Mouse (Mus musculus): ENCODE data around the gene Klf8.
A peak's percentile ranks its signal among the peaks of the same experiment; 100 is the strongest.
"Not testable (repeated sequence)": the region's sequence is repeated elsewhere in the genome, so short reads cannot be mapped to it uniquely, and the experiment has no call there.

Klf8 gene

DNA sequence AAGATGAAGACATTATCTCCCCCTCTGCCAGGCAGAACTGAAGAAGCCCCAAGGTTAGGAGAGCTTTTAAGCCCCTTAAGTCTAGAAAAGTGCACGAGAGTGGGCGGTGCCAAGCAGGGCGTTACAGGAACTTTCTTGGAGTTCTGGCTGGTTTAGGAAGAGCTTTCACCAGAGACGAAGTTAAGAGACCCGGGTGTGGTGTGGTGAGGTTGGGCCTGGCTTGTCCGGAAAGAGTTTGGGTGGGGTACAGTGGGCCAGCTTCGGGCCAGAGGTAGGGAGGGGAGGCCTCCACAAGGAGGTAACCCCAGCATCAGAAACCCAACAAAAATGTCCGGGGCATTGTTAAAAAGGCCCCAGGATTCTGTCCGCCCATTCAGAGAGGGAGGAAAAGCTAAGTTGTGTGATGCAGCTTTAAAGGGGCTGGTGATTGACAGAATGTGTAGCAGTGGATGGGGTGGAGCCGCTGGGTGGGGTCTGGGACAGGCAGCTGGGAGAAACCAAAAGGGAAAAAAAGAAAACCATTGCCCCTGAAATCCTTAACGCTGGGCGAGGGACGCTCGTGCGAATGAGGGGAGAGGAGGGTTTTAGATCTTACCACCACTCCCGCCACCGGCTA, at the start of gene Klf8:
TSS of gene Klf8 (plus strand) at position 163 of the 616 bp plus-strand sequence.
- DNase-seq (ENCODE audit: low read depth, low spot score) = no peak

DNA sequence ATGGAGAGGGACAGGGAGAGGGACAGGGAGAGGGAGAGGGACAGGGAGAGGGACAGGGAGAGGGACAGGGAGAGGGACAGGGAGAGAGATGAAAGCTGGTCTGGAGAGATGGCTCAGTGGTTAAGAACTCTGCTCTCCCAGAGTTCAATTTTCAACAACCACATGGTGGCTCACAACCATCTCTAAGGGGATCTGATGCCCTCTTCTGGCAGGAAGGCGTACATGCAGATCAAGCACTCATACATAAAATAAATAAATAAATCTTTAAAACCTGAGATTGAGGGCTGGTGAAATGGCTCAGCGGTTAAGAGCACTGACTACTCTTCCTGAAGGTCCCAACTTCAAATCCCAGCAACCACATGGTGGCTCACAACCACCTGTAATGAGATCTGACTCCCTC, 38.1 kb upstream of the Klf8 start:
- peak; percentile 3 for DNase-seq (ENCODE audit: low read depth, low spot score)

DNA sequence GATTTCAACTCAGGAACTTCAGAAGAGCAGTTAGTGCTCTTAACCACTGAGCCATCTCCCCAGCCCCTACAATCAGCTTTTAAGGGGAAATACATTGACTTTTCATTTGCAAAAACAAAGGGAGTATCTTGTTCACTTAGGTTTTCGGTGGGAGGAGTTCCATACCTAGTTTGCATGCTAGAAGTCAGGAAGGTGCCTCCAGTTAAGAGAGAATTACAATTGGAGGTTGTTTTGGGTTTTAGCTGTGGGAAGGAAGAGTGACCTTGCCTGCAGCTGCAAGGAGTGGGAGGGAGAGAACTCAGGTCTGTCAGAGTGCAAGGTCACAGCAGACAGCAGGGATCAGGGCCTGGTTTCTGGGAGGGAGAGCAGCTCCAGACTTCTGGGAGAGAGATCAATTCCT, 26.2 kb upstream of the Klf8 start:
- DNase-seq (ENCODE audit: low read depth, low spot score) = no peak

DNA sequence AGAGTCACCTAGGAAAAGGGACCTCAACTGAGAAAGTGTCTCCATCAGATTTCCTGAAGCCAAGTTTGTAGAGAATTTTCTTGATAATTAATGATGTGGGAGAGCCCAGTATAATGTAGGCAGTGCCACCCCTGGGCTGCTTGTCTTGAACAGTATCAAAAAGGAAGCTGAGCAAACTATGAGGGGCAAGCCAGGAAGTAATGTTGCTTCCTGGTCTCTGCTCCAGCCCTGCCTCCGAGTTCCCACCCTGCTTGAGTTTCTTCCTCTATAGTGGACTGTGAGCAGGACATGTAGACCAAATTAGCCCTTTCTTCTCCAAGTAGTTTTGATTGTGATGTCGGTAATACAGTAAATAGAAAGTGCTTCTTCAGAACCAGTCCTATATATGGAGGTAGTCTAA, 6.0 kb upstream of the Klf8 start:
- DNase-seq (ENCODE audit: low read depth, low spot score) = no peak

DNA sequence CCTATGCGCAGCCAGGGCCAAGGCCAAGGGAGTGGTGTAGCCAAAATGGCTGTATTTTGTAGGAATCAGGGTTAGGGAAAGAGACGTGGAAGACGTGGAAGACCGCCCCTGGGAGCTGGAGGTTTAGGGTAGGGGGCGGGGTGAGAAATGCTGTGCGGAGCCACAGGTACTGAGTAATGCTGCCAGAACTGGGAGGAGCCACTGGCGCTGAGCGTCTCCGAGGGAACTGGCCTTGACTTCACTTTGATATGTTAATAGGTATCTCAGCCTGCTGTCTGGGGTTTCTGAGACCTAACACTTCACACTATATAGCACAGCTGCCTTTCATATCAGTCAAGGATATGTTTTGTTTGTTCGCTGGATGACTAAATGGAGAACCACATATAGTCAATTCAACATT, 4.0 kb upstream of the Klf8 start:
- no peak for DNase-seq (ENCODE audit: low read depth, low spot score)

DNA sequence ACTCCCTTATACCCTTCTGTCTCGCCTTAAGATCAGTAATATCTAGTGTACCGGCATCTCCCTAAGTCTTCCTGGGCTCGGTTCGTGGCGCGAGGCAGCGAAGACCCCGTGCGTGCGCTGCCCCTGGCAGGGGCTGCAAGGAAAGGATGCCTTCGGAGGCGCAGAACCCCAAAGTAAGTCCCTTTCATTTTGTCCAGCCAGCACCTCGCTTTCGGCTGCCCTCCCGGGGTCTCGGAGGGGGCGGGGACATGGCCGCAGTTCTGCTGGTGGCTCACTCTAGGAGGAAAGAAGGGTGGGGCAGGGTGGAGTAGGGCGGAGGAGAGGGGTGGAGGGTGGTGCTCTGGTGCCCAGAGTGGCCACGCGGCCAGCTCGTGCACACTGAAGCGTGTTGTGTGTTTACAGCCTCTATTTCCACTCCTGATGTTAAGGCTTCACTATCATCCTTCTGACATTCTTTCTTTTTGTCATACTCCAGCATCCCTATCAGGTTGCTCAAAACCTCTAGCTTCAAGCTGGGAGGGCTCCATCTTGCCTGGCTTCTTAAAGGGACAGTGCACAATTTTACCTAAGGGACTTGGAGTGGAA, 746 bp downstream of the Klf8 start:
- DNase-seq (ENCODE audit: low read depth, low spot score) = peak; percentile 17

DNA sequence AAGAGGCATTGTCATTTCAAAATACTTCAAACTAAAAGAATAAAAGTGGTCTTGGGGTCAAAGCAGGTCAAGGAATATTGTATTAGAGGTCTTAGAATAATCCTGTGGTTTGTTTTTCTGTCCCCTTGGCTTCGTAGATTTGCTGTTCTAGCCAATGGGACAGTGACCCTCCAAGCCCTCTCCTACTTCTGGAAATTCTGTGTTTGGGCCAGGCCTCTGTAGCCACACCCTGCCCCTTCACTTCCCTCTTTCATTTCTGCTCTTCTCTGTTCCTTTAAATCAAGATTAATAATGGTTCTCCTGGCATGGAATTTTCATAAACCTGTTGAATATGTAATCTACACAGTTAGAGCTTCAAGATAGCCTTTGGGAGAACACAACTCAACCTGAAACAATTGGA, 17.0 kb downstream of the Klf8 start:
- DNase-seq (ENCODE audit: low read depth, low spot score) = no peak

DNA sequence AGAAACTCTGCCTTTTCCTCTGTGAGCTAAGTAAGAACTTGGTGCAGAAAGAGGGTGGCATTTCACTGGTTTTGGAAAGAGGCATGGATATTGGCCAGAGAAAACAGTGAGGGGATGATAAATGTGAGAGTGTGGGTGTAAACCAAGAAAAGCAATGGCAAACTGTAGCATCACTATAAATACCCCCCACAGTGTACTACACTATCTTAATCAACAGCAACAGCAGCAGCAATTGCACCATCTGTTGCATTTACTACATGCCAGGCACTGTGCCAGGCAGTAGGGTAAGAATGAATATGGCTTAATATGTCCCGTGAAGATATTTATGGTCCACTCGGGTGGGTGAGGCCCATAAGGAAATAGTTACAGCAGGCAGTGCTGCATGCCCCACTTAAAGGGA, 18.2 kb downstream of the Klf8 start:
- no peak for DNase-seq (ENCODE audit: low read depth, low spot score)

DNA sequence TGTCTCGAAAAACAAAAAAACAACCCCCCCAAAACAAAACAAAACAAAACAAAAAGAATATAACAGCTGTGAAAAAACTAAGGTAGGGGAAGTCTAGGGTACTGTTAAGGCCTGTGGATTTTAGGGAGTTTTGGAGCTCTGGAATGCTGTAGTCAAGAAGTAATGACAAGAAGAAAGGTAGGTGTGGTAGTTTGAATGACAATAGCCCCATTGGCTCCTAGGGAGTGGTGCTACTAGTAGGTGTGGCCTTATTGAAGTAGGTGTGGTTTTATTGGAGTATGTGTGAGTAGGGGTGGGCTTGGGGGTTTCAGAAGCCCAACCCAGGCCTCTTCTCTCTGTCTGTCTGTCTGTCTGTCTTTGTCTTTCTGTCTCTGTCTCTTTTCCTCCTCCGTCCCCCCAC, 44.9 kb downstream of the Klf8 start:
- no peak for DNase-seq (ENCODE audit: low read depth, low spot score)

DNA sequence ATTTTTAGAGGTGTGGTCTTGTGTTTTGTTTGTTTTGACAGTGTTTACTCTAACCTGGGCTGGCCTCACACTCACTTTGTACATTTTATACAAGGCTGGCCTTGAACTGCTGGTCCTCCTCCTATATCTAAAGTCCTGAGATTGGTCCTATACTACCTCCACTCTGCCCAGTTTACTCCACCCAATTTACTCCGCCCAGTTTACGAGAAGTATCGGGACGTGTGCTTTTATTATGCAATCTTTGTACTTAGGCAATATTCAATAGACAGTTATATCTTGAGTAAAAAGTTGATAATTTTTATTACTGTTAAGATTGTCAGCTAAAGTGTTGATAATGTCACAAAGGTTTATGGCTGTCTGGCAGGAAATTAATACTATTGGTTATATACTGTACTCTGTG, 74.1 kb downstream of the Klf8 start:
- no peak for DNase-seq (ENCODE audit: low read depth, low spot score)

DNA sequence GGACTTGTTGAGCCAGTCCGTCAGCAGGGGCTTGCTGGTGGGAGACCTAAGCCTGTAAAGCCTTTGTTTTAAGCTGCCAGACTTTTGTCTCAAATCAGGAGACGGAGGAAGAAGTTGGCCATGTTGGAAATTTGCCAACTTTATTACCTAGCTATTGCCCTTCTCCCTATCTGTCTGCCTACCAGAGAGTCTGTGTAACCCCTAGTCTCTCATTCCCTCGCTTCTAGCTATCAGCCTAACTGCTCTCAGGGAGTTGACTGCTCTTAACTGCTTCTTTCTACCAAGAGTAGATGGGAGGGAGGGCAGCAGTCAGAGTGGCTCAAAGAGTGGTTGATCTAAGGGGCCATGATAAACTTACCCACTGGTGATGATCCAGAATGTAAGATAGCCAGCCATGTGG, 85.8 kb downstream of the Klf8 start:
- DNase-seq (ENCODE audit: low read depth, low spot score) = no peak

DNA sequence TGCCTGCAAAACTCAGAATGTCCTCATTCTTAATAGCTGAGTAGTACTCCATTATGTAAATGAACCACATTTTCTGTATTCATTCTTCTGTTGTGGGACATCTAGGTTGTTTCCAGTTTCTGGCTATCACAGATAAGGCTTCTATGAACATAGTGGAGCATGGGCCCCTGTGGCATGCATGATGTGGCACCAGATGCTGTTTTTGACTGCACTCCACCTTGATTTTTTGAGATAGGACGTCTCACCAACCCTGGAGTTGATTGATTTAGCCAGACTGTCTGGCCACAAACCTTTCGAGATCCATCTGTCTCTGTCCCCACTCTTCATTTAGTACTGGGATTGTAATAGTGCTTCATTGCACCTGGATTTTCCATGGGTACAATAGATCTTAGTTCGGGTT, 96.9 kb downstream of the Klf8 start:
- not testable (repeated sequence) for DNase-seq (ENCODE audit: low read depth, low spot score)

DNA sequence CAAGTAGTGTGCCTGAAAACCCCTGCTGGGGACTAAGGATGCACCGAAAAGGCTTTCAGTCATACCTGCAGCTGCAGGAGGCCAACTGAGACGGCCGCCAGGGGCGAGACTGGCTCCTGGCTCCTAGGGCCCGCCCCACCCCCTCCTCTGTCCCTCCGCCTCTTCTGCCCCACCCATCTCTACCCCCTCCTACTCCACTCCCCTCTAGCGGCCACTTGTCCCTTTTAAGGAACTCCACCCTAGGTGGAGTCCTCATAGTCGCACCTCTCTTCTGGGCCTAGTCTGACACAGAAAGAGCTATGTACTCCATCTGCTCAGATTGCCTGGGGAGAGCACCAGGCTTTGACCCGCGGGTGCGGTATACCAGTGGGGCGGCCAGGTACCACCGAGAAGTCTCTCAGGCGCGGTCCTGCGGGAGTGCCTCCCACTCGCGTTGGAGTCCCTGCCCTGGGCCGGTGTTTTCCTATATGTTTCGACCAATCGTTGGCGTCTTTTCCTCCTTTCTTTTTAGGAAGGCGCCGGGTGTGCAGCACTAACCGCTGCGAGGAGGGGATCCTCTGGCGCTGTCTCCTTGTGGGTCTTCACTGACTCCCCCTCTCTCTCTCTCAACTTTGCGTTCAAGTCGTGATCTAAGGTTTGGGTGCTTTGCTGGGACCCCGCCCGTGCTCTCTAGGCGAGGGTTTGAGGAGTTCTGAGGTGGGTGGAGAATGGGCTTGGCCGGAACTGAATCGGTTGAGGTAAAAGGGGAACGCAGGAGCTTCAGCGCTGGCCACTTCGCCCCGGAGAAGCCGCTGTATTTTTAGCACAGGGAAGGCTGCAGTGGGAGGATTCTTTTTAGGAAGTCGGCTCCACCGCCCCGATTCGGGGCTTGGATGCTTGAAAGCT, 122.3 kb downstream of the Klf8 start:
- peak; percentile 7 for DNase-seq (ENCODE audit: low read depth, low spot score)

DNA sequence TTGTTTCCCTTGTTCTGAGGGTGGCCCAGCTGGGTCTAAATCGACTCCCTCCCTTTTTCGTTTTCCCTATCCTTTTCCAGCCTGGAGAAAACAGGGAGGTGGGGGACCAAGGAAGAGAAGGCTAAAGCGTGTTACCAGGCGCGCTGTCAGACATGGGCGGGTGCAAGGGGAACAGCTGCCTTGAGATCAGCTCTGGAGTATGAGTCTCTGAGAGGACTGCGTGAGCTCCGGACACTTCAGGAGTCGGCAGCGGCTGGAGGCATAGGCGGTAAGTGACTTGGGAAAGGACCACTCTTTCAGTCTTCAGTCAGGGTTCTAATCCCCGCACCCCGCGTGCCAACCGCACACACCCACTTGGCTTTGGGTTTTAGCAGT, 122.9 kb downstream of the Klf8 start:
- peak; percentile 4 for DNase-seq (ENCODE audit: low read depth, low spot score)

DNA sequence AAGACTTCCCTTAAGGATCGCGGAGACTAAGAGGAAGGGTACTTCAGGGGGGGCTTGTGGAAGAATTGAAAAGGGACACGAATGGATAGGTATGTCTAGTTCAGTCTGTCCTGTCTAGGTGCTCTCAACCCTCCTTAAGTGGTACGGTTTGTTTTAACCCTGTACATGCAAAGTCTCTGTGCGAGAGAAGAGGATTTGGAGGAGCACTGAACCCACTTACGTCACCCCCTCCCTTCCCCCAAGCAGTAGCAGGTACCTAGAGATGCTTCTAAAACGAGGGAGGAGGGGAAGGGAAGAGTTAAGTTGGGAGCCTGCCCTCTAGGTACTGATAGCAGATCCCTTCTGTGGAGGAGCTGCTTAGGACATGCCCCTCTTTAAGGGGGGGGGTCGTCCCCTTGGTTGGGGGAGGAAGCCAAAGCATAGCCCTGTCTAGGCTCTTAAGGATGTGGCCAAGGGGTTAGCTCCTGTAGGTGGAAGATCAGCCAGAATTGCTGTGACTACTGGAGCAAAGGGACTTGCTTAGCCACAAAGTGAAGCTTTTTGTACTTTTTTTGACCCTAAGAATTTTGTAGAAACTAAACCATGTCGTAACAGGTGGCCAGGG, 123.5 kb downstream of the Klf8 start:
- no peak for DNase-seq (ENCODE audit: low read depth, low spot score)

DNA sequence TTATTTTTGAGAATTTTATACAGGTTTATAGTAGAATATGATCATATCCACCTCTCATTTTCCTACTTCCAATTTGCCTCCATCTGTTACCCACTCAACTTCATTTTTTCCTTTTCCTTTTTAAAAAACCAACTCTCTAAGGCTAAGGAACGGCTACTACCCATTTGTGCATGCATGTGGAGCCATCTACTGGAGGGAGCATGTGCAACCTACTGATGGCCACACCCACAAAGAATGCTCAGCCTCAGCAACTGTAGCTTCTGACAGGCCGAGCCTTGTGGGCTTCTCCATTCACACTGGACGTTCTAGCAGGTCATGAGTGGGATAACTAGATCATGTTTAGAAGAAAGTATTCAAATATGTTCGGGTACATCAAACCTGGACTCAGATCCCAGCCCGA, 129.5 kb downstream of the Klf8 start:
- DNase-seq (ENCODE audit: low read depth, low spot score) = peak; percentile 13

DNA sequence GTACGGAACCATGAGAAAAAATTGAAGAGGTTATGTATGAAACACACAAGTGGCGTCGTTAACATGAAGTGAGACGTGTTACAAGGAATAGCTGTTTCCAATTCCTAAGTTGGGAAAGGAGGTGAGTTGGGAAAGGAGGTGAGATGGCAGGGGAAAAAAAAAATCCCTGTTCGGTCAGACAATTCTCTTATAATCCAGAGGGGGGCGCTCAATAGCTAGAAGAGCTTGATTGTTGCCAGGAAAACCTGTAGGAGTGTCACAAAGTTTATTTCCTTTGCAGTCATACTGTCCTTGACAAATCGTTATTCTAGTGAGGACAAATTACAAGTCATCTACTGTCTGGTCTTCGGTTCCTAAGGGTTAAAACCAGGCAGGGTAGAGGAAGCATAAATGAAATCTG, 132.5 kb downstream of the Klf8 start:
- peak; percentile 7 for DNase-seq (ENCODE audit: low read depth, low spot score)

DNA sequence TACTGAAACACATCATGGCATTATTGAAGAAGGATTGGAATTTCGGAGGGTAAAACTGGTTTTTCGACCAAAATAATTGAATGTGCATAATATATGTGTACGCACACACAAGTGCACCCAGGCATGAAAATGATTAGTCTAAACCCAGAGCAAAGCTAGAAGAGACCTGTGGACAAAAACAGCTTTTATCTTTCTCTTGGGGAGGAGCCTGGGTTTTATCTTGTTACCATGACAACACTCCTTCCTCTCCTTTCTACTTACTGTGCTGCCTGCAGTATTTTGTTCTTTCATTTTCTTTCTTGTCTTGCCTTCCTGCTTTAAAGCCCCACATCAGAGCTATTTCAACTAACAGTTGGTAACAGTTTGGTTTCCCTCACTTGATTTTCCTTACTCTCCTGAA, 137.8 kb downstream of the Klf8 start:
- no peak for DNase-seq (ENCODE audit: low read depth, low spot score)

DNA sequence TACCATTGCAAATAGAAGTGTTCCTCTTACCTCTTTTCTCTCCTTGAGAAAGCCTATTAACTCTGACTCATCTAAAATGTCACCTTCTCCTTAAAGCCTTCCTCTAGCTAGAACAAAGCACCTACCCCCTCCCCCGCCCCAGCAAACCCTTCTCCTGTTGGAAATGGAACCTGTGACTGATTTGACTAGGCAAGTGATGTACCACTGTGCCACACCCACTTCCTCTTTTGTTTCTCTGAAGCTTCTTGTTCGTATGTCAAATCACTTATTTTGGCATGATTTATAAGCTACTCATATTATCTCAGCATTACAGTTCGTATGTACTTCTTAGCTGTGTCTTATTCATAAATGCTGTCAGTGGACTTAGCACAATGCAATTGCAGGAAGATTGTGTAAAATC, 144.5 kb downstream of the Klf8 start:
- no peak for DNase-seq (ENCODE audit: low read depth, low spot score)

DNA sequence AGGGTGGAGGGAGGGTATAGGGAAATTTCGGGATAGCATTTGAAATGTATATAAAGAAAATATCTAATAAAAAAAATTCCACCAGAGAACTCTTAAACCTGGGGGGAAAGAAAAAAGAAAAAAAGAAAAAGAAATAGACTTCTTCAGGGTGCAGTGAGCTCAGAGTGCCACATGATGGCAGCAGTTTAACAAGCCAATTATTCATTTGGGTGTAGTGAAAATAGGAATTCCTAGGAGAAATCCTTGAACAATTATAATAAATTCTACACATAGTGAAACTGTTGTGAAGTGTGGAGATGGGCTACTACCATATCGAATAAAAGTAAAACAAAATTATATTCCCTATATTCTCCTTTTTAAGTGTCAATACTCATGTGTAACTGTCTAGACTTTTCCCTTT, 152.0 kb downstream of the Klf8 start:
- DNase-seq (ENCODE audit: low read depth, low spot score) = peak; percentile 2

DNA sequence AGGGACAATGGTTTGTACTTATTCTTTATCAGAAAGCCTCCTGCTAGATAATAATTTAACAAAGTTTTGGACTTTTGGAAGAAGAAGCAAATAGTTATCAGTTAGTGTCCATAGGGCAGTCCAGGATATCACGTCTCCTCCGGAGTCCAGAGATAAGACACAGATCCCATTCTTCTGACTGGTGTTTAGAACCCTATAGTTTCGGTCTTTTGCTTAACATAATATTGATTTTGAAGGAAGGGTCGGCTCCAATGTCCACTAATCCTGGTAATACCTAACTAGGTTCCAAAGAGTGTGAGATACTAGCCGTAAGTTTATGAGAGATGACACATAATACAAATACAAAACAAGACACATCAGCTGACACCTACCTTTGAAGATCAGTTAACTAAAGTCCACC, 179.8 kb downstream of the Klf8 start:
- DNase-seq (ENCODE audit: low read depth, low spot score) = no peak

DNA sequence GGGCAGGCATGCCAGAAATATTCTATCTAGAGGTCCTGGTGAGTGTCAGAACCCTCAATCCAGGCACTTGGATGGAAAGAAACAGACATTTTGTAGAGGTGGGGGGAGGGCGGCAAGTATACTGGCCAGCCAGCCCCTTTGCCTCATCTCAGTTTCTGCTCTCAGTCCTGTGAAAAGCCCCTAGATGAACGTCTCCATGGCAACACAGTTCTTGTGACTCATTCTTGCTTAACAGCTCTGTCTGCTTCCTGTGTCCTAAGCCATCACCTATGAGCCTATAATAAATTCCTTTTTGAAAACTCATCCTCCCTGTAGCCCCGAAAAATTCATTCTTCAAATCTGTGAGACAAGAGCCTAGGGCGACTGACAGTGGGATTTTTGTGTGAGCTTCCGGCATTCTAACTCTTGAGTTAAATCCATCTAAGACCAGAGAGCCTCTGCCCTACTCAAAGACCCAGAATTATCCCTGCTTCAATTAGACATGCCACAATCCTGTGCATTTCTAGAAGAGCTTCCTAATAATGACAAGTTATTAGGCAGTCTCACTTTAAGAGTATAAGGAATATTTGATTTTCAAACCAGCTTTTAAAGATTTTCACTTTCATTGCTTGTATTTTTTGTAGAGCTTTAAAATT, 196.5 kb downstream of the Klf8 start:
- DNase-seq (ENCODE audit: low read depth, low spot score) = peak; percentile 1
